Mouse (Mus musculus): ENCODE results near the gene Gm16506.
"Not testable (repeated sequence)": the region's sequence is repeated elsewhere in the genome, so short reads cannot be mapped to it uniquely, and the experiment has no call there.

Gene Gm16506

DNA sequence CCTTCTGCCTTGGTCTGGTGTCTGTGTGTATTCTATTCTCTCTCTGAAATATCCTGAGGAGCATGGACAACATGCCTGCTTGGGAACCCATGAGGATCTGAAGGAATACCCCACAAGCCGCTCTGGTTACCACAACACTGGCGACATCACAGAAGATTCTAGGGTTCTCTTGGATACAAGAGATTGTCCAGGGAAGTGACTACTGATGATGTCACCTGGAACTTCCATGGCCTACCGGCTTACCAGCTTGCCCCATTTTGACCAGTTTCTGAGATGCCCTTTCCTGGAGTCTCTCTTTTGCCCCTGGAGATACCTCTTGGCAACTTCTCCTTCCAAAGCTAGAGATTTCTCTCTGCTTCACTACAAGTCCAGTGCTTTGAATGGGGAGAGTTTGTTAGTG, at the start of gene Gm16506:
TSS of gene Gm16506 (minus strand) at position 101 of the 400 bp plus-strand sequence.
- not testable (repeated sequence) for DNase-seq

DNA sequence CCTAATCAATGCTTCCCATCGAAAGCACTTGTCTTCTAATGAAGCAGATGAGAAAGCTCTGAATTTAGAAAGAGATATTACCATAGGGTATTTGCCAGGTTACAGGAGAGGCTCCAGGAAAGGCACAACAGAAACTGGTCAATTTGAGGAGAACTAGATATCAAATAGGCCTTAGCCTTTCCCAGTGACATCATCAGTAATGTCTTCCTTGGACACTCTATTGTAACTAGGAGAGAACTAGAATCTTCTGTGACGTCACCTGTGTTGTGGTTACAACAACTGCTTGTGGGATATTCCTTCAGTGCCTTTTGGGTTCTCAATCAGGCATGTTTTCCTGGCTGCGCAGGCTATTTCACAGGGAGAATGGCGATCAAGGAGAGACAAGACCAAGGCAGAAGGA, 20.3 kb upstream of the Gm16506 start, which contains the start of gene Gm6526:
TSS of gene Gm6526 (plus strand) at position 301 of the 400 bp plus-strand sequence.
- not testable (repeated sequence) for DNase-seq

DNA sequence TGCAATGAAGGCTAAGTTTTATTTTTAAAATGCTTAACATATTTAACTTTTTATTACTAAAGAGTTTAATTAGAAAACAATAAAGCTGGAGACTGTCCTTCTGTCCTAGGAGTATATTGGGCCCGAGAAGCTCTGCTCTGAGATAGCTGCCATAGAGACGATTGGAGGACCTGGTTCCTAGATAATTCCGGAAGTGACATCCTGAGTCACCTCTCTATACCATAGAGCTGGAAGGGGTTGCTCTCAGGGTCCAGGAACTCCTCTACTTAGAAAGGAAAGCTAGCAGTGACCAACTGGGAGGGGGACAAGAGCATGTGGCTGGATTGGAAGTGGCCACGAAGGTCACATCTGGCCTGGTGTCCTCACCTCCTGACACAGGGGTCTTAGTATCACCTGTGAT, 29.7 kb downstream of the Gm16506 start, which contains the start of gene Gm7324:
TSS of gene Gm7324 (plus strand) at position 208 of the 400 bp plus-strand sequence.
- DNase-seq, result not testable (repeated sequence)

DNA sequence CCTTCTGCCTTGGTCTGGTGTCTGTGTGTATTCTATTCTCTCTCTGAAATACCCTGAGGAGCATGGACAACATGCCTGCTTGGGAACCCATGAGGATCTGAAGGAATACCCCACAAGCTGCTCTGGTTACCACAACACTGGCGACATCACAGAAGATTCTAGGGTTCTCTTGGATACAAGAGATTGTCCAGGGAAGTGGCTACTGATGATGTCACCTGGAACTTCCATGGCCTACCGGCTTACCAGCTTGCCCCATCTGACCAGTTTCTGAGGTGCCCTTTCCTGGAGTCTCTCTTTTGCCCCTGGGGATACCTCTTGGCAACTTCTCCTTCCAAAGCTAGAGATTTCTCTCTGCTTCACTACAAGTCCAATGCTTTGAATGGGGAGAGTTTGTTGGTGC, 50.2 kb downstream of the Gm16506 start, which contains the start of gene Gm8165:
TSS of gene Gm8165 (minus strand) at position 101 of the 400 bp plus-strand sequence.
- not testable (repeated sequence) for DNase-seq
